Mouse (Mus musculus): ENCODE measurements at regions not wholly inside any gene's neighbourhood (a gene's known extent, or its start where the extent isn't known, plus 50 kb on each side); places are given as distances from the start of the nearest gene placed in this dataset.

GRCm38 (mm10) chr11:57953694-57954093, 55.2 kb upstream of the Larp1 start:
- no peak for TF ChIP-seq E2F4 (IDR thresholded peaks at IDR 0.05; ENCODE audit: insufficient read depth)
- no peak for TF ChIP-seq USF1 (IDR thresholded peaks at IDR 0.05; ENCODE audit: low read depth)
- TF ChIP-seq MYOD1 (IDR thresholded peaks at IDR 0.05; ENCODE audit: control insufficient read depth in 1 of 3, insufficient read length in 2 of 3, low read depth in 2 of 3): no peak
